Mouse (Mus musculus): ENCODE results near the gene Gba2.

GRCm38 (mm10) chr4:43542044-43542443, 36.6 kb downstream of the Gba2 start:
- no peak for TF ChIP-seq CTCF (IDR thresholded peaks at IDR 0.05)
- TF ChIP-seq EP300 (IDR thresholded peaks at IDR 0.05) = no peak

All from lung, postnatal 0 days (tissue).